Mouse (Mus musculus): Measurements from ENCODE around the gene Hacd2.

The Hacd2 gene

DNA sequence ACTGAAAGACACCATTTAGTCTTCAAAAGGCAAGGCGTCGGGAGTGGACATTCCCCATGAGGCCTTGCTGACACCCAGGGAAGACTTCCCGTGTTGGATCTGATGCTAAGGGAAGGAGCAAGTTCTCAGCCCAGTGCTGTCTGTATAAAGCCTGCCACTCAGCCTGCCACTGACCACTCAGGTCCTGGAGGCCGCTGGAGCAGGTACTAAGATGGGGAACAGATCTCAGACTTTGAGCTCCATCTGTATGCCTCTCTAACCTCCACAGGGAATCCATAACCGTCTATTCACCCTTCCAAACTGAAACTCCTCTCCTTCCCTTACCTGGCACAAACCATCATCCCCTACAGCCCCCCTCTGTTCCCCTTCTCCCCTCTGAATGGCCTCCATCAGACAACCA is 91.3 kb downstream of the Hacd2 start:
- CTCF ChIA-PET = no interaction called here

DNA sequence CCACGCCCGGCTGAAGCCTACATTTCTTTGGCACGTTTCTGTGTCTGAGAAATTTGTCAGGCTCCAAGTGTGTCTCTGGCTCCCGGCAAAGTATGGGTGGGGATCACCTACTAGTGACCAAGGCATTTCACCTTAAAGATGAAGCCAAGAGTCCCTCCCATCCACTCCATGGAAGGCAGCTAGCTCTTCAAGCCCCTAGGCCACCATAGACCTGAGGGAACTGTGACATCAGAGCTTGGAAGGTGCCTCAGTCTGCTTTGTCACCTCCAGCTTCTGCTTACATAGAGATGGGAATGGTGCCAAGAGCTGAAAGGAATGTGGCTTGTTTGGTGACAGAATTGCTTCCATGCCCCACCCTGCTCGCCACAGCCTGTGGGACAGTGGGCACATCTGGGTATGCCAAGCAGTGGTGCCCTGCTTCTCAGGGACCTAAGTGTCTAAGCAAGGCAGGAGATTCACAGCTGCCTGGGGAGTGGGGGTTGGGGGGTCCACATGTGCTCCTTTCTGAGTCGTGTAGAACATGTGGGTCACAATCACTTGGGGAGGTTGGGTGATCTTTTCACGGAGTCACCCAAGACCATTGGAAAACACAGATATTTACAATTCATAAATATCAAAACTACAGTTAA is 94.2 kb downstream of the Hacd2 start:
- CTCF ChIA-PET = no interaction called here

GRCm38 (mm10) chr16:35117436-35117835 is 95.2 kb downstream of the Hacd2 start:
- CTCF ChIA-PET = no interaction called here

DNA sequence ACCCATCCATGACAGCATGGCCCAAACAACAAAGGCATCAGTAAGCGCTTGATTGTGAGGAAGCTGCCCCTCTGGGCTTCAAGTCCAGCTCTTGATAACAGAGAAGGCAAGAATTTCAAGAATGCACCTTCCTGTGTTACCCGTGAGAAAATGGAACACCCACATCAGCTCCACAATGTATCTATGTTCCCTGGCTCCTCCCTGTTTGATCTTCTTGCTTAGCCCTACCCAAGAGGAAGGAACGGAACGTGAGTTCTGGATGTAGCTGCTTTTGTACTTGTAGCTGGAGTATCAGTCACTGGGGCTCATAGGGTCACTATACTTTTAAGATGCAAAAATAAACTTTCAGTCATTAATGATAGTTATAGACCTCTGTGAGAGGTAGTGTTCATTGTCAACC is 98.4 kb downstream of the Hacd2 start:
- CTCF ChIA-PET = no interaction called here

DNA sequence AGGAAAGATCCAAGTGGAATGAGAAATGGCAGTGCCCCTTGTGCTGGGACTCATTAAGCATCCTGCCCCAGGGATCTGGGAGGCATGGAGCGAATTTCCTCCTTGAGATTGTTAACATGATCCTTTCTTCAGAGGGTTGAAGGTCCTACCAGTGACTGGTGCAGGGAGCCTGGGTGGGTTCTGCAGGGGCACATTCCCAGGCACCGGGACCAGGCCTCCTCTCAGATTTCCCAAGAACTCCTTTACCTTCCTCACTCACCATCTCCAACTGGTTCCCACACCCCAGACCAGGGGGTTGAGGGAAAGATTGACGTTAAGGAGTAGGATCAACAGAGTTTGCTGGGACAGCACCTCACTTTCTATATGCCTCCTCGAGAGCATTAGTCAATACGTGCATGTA is 105.0 kb downstream of the Hacd2 start:
- CTCF ChIA-PET = no interaction called here

- CTCF ChIA-PET = no interaction called here
These were observed 107.9 kb downstream of the Hacd2 start for GRCm38 (mm10) chr16:35130172-35130571.

GRCm38 (mm10) chr16:35139416-35139815 is 117.2 kb downstream of the Hacd2 start:
- CTCF ChIA-PET = no interaction called here

- CTCF ChIA-PET = no interaction called here
These were observed 117.8 kb downstream of the Hacd2 start for GRCm38 (mm10) chr16:35139873-35140619.

GRCm38 (mm10) chr16:35140620-35140975 is 118.4 kb downstream of the Hacd2 start:
- CTCF ChIA-PET = no interaction called here

DNA sequence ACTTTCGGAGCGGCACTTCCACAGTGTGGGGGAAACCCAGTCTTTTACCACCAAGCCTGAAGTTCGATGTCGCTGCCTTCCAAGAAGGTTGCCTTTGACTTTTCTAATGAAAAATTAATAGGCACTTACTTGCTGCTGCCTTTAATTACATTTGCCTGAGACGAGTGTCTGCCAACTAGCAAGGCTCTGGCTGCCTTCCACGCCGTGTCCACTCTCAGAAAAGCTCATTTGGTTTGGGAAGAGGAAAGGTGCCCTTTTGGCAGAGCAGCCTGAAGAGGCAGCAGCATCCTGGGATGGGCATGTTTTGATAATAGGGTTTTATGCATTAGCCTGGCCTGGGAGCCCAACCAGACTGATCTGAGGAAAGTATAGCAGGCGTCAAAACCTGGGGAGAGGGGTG is 119.6 kb downstream of the Hacd2 start:
- CTCF ChIA-PET = no interaction called here

DNA sequence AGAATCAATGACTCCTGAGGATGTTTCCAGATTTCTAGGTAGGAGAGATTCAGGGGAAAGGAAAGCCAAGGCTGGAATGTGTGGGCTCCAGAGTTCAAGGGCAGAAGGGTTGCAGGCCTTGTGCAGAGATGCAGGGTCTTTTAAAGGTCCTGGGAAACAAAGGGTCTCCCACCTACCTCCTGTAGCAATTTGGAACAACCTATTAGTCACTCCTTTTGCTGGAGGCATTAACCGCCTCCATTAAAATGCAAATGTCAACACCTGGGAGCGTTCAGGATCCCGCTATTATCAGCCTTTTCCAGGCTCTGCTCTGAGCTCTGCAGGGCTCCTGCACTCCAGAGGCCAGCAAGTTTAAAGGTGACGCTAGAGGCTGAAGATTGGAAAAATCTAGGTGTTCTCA is 123.9 kb downstream of the Hacd2 start:
- CTCF ChIA-PET = no interaction called here

DNA sequence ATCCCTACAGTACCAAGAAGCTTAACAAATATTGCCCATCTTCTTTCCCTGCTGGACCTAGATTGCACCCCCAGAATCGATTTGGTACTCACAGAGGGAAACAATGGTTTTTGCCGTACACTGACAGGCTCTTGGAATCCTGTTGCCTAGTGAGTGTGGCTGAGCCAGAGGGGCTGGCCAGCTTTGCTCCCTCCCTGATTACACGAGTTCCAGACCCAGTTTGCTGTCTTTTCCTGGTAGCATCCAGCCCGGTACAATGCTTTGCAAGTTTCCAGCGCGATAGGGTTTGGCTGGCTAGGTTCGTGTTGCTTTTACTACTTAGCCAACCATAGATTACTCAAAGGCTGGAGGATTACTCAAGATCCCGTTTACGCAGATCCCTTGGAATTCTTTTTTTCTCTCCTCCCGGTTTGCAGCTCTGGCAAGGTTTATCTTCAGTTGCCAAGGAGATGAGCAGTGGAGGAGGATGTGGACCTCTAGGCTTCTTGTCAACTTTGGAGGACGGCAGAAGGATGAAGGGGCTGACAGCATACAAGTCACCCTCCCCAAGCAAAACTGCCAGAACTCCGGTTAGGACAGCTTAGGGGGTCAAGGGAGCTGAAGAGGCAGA is 131.0 kb downstream of the Hacd2 start:
- CTCF ChIA-PET = no interaction called here

- CTCF ChIA-PET = no interaction called here
These were observed 132.0 kb downstream of the Hacd2 start for GRCm38 (mm10) chr16:35154245-35154640.

DNA sequence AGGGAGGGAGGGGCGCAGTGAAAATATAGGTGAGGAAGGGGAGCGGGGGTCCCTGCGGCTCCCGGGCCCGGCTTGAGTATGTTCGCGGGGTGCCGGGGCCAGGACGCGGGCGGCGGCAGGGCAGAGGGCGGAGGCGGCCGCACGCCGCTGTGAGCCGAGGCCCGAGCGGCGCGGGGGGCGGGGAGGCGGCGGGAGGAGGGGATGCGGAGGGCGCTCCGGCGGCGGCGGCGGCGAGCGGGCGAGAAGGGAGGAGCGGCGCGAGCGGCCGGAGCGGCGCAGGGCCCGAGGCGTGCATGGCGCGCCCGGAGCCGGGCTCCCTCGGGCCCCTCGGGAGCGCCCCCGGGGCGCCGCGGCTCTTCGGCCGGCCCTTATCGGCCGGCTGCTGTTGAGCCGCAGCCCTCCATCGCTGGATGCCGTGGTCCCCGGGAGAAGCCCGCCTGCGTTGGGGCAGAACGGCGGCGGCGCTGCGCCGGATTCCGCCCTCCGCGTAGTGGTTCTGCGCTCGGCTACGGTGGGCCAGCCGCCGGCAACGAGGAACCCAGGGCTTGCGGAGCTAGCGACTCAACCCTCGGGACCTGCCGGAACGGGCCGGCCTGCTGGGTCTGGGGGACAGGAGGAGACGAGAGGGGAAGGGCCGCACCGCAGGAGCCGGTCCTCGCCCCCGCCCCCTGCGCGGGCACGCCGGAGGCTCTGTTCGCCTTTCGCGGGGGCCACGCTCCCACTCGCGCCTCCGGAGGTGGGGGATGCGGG is 132.6 kb downstream of the Hacd2 start, which contains the start of gene Adcy5:
Adcy5 (plus strand) TSS at position 237 of the 750 bp plus-strand sequence.
- CTCF ChIA-PET = no interaction called here

DNA sequence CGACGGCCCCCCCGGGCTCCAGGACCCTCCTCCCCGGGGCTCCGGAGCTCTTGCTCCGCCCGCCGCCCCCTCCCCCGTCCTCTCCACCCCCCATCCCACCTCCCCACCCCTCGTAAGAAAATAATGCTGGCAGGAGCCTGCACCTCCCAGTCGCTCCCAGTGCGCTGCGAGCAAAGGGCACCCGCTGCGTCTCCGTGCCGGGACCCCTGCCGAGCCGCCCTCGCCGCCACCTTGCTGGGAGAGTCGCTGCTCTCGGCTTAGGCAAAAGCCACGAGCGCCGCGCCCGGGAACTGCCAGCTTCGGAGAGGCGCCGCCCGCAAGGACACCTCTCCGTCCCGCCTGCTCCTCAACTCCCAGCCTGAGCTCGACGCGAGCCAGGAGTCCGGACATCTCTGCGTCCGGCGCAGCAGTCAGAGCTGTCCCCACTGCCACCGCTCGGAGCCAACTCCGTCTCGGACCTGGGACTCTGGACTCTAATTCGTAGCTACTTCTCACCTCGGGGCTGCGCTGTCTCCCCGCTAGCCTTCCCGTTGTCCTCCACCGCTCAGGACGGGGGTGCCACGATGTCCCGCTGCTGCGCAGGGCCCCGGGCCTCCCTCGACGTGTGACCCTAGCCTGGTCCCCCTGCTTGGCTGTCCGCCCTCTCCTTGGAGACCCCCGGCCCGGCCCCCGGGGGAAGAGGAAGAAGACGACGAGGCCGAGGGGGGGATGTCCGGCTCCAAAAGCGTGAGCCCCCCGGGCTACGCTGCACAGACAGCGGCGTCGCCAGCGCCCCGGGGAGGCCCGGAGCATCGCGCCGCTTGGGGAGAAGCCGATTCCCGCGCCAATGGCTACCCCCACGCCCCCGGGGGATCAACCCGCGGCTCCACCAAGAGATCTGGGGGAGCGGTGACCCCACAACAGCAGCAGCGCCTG is 133.4 kb downstream of the Hacd2 start:
- CTCF ChIA-PET = no interaction called here

DNA sequence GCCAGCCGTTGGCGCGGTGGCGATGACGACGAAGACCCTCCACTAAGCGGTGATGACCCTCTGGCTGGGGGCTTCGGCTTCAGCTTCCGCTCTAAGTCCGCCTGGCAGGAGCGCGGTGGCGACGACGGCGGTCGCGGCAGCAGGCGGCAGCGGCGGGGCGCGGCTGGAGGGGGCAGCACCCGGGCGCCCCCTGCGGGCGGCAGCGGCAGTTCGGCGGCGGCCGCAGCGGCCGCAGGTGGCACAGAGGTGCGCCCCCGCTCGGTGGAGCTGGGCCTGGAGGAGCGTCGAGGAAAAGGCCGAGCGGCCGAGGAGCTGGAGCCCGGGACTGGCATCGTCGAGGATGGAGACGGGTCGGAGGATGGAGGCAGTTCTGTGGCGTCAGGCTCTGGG is 134.1 kb downstream of the Hacd2 start:
- CTCF ChIA-PET = no interaction called here

GRCm38 (mm10) chr16:35156832-35157231 is 134.6 kb downstream of the Hacd2 start:
- CTCF ChIA-PET = no interaction called here
